Mouse (Mus musculus) common myeloid progenitor, adult 5-6 weeks (primary cell): ENCODE data around the gene Pawr. TPM values are rescaled to one million over a fixed set of nuclear protein-coding genes. Genes with fewer than 3 reads are reported as not detected.

Experiments used
- ATAC-seq: replicated peaks from 2 replicates; pipeline ENCODE4 v1.8.0; 2016; ENCODE audit warnings: low read depth, mild to moderate bottlenecking, moderate TSS enrichment, inconsistent platforms; ENCODE audit not compliant: poor library complexity, severe bottlenecking
- total RNA-seq: library from RNA; stranded (forward); fragments of 200-1000, 187-1606 nt; gene quantifications from 2 replicates; pipeline ENCODE4 v1.2.3, GENCODE M21; 2017

Pawr gene
- total RNA-seq, 1 experiment from 2014 or later = not detected

DNA sequence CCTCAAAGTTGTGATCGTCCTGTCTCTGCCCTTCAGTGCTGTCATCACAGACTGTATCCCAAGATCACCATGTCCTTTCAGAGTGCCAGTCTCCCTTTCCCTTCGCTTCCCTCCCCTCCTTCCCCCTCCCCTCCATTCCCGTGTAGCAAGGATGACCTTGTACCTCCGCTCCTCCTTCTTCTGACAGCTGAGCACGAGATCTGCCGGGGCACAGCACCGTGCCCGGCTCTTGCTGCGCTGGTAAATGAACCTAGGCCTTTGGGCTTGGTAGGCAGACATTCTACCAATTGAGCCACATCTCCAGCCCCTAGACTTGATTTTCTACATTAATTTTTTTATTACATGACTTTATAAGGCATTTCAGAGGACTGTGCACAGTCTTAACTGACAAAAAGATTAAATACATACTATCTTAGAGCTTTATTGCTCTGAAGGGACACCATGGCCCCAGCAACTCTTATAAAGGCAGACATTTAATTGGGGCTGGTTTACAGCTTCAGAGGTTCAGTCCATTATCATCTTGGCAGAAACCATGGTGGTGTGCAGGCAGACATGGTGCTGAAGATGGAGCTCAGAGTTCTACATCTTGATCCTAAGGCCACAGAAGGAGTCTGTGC, 52.3 kb downstream of the Pawr start:
- no peak for ATAC-seq

- ATAC-seq = no peak
Observed at GRCm38 (mm10) chr10:108385480-108385955, 53.6 kb downstream of the Pawr start.

DNA sequence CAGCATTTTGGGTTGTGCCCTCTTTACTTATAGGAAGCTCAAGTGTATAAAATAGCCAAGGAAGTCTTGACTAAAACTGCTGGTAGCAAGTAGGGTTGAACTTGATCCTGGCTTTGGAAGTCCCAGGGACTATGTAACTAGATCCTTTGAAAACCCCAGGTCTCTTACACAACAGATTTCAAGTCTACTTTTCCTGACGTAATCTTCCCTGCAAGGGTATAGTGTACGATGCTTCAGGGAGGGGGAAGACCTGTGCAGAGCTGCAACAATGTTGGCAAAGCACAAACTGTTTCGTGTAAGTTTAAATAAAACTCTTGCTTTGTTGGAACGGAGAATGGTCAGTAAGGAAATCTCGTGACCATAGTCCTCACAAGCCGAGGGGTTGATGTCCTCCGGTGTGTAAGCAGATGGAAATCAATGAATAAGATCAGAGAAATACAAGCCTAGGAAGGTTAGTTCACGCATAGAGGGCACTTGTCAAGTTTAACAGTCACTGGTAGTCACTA, 56.5 kb downstream of the Pawr start:
- no peak for ATAC-seq

- no peak for ATAC-seq
Observed at GRCm38 (mm10) chr10:108389178-108389926, 57.4 kb downstream of the Pawr start.

- 0 out of 2 replicates have a peak, but pooled peaks have one; percentile 25 for ATAC-seq
Observed at GRCm38 (mm10) chr10:108389927-108390287, 58.0 kb downstream of the Pawr start.

DNA sequence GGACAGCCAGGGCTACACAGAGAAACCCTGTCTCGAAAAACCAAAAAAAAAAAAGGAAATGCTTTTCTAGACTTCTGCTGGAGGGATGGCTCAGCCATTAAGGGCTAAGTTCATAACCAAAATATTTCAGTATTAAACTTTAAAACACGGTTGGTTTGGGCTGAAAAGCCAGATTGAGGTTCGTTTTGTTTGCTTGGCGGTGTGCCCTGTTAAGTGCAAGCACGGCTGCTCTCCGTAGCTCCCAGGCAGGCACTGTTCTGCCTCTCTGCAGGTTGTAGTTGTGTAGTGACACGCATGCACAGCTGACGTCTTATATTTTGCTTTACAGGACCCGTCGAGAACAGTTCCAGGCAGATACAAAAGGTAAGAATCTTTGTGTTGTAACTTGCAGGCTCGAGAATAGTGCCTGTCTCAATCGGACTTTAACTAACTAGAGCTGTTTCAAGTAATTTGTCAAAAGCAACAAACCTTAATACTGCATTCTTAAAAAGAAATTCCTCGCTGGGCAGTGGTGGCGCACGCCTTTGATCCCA, 59.5 kb downstream of the Pawr start:
- ATAC-seq = no peak

DNA sequence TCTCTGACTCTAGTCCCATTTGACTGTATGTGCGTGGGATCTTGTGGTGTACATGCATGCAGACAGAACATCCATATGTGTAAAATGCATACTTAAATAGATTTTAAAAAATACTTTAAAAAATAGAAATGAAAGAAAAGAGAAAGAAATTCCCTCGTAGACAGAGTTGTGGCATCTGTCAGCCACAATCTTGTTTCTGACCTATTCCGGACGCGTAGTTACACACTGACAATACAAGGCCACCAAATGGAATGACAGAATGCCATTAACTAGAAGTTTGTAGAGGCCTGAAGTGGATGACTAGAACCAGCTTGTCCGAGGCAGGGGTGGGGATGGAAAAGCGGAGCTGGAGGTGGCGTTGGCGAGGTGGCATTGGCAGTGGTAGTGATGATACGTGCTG, 60.2 kb downstream of the Pawr start:
- ATAC-seq = no peak

DNA sequence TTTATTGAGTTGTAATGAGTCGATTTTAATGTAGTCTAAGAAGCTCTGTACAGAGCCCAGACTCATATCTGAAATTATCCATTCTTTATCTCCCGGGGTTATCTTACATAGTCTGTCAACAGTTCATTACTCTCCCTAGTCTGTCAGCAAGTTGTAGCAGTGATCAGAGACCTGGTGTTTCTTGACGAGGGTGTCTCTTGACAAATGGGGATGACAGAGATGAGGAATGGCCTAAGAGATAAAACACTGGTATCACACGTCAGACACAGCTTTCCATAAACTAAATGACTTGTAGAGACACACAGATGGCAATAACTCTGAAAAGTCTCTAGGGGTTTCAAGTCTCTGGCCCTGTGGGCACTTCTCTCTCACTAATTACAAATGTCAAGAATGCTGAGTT, 62.4 kb downstream of the Pawr start:
- no peak for ATAC-seq

DNA sequence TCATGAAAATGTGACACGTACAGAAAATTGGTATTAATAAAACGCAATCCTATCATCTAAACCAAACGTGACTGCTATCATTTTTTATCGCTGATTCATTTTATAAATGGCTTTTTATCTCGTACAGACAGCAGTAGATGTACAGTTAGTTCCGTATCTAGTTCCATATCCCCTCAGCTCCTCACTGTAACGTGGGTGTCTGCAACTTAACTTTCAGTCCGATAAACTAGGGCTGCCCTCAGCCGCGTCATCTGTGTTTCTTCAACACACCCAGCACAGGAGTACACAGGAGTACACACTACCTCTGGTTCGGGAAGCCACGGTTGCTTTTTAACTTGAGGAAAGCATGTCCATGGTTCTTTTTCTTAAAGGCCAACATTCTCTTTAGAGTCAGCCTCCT, 63.3 kb downstream of the Pawr start:
- ATAC-seq = no peak

GRCm38 (mm10) chr10:108395647-108396046, 63.7 kb downstream of the Pawr start:
- ATAC-seq = no peak

DNA sequence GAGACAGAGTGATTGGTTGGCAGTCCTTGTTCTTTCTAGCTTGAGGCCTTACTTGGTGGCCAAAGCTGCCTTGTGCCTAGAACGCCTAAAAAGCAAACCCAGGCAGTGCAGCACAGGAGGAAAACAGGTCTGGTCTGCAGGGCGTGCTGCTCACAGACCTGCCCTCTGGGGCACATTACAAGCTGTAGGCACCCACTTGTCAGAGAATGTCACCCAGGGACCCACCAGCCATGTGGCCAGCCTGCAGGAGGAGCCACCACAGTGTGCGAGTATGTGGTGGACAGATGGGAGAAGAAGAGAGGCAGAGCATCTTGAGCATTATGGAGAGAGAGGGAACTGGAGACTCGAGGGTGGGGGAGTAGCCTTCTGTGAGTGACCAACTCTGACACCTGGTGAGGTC, 70.8 kb downstream of the Pawr start:
- no peak for ATAC-seq

- no peak for ATAC-seq
Observed at GRCm38 (mm10) chr10:108403366-108403865, 71.5 kb downstream of the Pawr start.

DNA sequence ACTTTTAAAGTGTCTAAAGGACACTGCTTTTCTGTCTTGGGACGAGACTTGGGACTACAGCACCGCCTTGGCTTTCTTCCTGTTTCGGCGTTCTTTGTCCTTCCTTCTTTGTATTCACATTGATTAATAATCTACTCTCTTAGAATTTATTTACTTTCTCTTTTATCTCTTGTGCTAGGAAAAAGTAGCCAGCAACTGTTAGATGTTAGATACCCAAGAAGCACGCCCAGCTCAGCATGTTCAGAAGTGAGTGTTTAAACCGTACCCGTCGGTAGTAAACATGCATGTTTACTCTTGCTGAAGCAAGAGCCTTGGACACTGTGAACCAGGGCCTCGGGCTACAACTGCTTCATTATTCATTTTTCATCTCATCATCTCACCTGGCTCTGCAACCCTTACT, 72.2 kb downstream of the Pawr start:
- no peak for ATAC-seq

DNA sequence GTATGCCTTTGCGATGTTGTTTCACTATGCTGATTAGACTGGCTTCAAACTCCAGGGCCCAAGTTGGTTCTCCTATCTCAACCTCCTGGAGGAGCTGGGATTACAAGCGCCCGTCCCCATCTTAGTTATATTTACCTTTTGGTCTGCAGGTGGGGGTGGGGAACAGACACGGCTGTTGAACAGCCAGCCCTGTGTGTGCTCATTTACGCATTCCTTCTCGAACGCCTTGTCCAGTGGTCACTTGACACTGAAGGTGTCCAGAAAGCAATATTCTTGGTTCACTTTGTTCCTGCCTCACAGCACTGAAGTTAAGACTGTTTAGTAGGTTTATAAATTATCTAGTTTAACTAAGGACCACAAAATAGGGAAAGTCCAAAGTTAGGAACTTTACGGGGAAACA, 73.2 kb downstream of the Pawr start:
- no peak for ATAC-seq

DNA sequence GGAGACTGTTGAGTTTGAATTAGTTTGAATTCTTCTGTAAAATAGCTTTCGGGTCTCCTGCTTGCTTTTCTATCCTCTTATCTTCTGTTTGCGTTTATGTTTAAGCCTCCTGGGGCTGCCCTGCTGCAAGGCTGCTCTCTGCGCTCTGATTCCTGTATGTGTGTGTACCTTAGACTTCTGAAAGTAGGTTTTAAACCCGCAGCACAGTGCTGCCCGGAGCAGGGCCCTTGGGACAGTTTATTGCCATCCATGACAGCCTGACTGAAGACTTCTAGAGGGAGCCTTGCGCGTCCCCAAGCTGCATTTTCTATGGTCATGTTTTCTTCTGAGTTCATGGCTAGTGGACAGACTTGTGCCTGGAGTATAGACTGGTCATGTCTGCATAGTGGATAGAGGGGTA, 74.0 kb downstream of the Pawr start:
- no peak for ATAC-seq

DNA sequence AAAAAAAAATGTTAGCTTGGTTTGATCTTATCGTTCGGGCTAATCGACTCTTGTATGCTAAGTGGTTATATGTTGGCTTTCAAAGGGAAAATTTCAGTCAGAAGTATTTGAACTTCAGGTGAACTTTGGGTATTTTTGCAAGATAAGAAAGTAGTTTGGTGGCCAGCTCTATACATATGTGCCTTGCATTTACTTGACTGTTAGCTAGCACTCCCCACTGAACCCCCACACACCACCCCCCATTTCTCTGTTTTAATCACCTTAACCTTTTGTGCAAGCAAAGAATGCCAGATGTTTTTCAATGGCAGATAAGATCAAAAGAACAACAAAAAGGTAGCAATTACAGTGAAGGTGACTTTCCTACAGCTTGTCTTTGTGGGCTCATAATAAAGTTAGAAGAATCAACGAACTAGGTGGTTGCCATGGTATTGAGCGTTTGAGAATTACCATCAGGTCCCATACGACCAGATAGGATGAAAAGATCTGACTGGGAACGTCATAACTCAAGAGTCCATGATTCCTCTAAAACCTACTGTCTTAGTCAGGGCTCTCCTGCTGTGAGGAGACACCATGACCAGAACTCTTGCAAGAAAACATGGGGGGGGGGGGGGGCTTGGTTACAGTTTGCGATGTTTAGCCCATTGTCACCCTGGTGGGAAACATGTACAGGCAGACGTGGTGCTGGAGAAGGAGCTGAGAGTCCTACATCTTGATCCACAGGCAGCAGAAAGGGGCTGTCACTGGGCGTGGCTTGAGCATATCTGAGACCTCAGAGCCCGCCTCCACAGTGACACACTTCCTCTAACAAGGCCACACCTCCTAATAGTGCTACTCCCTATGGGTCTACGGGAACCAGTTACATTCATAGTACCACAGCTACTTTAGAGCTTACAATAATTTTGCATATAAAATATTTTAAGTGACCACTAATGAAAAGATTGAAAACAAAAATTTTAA, 75.2 kb downstream of the Pawr start:
- no peak for ATAC-seq

GRCm38 (mm10) chr10:108408025-108408424, 76.1 kb downstream of the Pawr start:
- no peak for ATAC-seq

DNA sequence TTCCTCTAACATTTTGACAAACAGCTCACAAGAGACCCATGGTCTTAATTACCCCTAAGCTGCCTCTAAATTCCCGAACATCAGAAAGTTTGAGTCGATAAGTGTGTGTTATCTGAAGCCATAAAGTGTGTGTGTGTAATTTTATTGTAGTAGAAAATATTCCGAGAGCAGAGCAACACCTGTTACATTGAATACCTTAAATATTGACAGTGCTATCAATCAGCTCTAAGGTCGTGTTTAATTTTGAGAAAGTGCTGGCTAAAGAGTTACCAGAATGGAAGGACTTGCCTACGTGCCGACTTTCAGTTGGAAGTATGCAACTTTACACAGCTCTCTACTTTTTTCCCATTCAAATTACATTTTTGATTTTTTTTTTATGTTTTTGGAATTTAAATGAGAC, 76.5 kb downstream of the Pawr start:
- no peak for ATAC-seq

DNA sequence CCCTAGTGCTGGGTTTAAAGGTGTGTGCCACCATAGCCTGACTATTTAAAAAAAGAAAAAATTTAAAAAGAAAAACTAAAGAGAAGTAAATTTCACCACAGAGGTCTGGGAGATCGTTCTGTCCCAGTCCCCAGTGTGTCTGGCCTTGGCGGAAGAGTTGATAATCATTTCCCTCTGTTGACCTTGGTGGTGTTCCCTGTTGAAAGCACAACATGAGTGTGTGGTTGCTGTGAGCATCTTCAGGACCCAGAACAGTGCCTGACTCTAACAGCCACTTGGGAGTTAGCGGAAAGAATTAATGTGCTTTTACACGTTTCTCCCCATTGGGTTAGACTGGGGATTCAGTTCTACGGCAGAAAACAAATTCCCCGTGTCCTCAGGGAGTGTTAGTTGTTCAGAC, 77.1 kb downstream of the Pawr start:
- no peak for ATAC-seq

GRCm38 (mm10) chr10:108409529-108409928, 77.6 kb downstream of the Pawr start:
- no peak for ATAC-seq
